Mouse (Mus musculus) CH12.LX (cell line): ENCODE results near the gene Asap3. TPM values are rescaled to one million over a fixed set of nuclear protein-coding genes. Genes with fewer than 3 reads are reported as not detected.

ENCODE experiments used
- DNase-seq: peaks from one replicate; pipeline ENCODE4 v3.0.0-alpha.2; 2013; ENCODE audit errors: extremely low read depth
- H3K27ac ChIP-seq: 2 replicates; pipeline ENCODE4 v1.5.1; 2012; ENCODE audit warnings: low read depth, mild to moderate bottlenecking, control low read depth, moderate library complexity; ENCODE audit not compliant: insufficient read depth
- H3K27me3 ChIP-seq: replicated peaks from 2 replicates; pipeline ENCODE3; 2012; ENCODE audit warnings: inconsistent platforms
- H3K36me3 ChIP-seq, 2 experiments: replicated peaks in 1 of 2; 2 replicates each; pipeline versions ENCODE3 to v1.6.1; 2012; ENCODE audit warnings: inconsistent platforms in 1 of 2, low read length in 1 of 2, mild to moderate bottlenecking in 1 of 2, mixed read lengths in 1 of 2, moderate library complexity in 1 of 2; ENCODE audit not compliant: control insufficient read depth in 1 of 2, insufficient read depth in 1 of 2
- H3K4me1 ChIP-seq, 2 experiments: 2 replicates each; pipeline ENCODE4 v1.6.1; 2012; ENCODE audit warnings: inconsistent platforms in 1 of 2, moderate library complexity in 1 of 2; ENCODE audit not compliant: insufficient read depth in 2 of 2, control insufficient read depth in 1 of 2
- H3K4me2 ChIP-seq: 2 replicates; pipeline ENCODE4 v1.6.1; 2012; ENCODE audit warnings: low read depth, mild to moderate bottlenecking, control low read depth; ENCODE audit not compliant: poor library complexity, insufficient read depth, severe bottlenecking
- H3K4me3 ChIP-seq, 3 experiments: fragments of 150-350 bp in 1 of 3; sonication (generic) in 1 of 3; replicated peaks in 1 of 3; 2 replicates each; pipeline versions ENCODE3 to v1.5.1; 2011 to 2012; ENCODE audit warnings: low read depth in 2 of 3, low read length in 2 of 3, mild to moderate bottlenecking in 2 of 3, moderate library complexity in 2 of 3, control low read depth in 1 of 3, improper control_type of control experiment in 1 of 3, inconsistent platforms in 1 of 3, mixed read lengths in 1 of 3; ENCODE audit not compliant: poor library complexity in 1 of 3
- H3K79me2 ChIP-seq: replicated peaks from 2 replicates; pipeline ENCODE4 v1.6.1; 2012; ENCODE audit warnings: mild to moderate bottlenecking, moderate library complexity; ENCODE audit not compliant: control insufficient read depth, poor library complexity, insufficient read depth, severe bottlenecking; ENCODE audit errors: extremely low read depth
- H3K9ac ChIP-seq: 2 replicates; pipeline ENCODE4 v1.6.1; 2012; ENCODE audit warnings: low read depth, mild to moderate bottlenecking, control low read depth, moderate library complexity; ENCODE audit not compliant: insufficient read depth
- H3K9me3 ChIP-seq: replicated peaks from 2 replicates; pipeline ENCODE3; 2012; ENCODE audit warnings: low read length, inconsistent platforms, mixed read lengths
- BHLHE40 ChIP-seq: IDR thresholded peaks from 2 replicates; pipeline ENCODE4 v1.6.1; 2011; ENCODE audit warnings: mild to moderate bottlenecking, low read depth, low read length, improper control_type of control experiment
- CHD1 ChIP-seq: IDR thresholded peaks from 2 replicates; pipeline ENCODE4 v1.6.1; 2012; ENCODE audit warnings: low read depth, low read length, improper control_type of control experiment, inconsistent platforms
- CHD2 ChIP-seq: IDR thresholded peaks from 2 replicates; pipeline ENCODE4 v1.6.1; 2011; ENCODE audit warnings: low read length, improper control_type of control experiment
- E2F4 ChIP-seq: IDR thresholded peaks from 2 replicates; pipeline ENCODE4 v1.6.1; 2011; ENCODE audit warnings: low read depth, low read length, improper control_type of control experiment; ENCODE audit not compliant: insufficient replicate concordance
- ELF1 ChIP-seq: IDR thresholded peaks from 2 replicates; pipeline ENCODE4 v1.6.1; 2014; ENCODE audit warnings: low read depth, mild to moderate bottlenecking, inconsistent platforms, low read length, improper control_type of control experiment
- EP300 ChIP-seq: IDR thresholded peaks from 2 replicates; pipeline ENCODE4 v1.6.1; 2011; ENCODE audit warnings: low read length, improper control_type of control experiment
- ETS1 ChIP-seq: conservative IDR thresholded peaks from 2 replicates; pipeline ENCODE4 v1.6.1; 2012; ENCODE audit warnings: low read depth, mild to moderate bottlenecking, inconsistent platforms, low read length, improper control_type of control experiment, moderate library complexity
- GABPA ChIP-seq: IDR thresholded peaks from 2 replicates; pipeline ENCODE4 v1.6.1; 2012; ENCODE audit warnings: low read depth, low read length, improper control_type of control experiment, inconsistent platforms; ENCODE audit not compliant: insufficient replicate concordance
- IRF4 ChIP-seq: IDR thresholded peaks from 2 replicates; pipeline ENCODE4 v1.6.1; 2014; ENCODE audit warnings: low read depth, mild to moderate bottlenecking, inconsistent platforms, low read length, improper control_type of control experiment
- JUN ChIP-seq: IDR thresholded peaks from 2 replicates; pipeline ENCODE4 v1.6.1; 2011; ENCODE audit warnings: low read depth, mild to moderate bottlenecking, low read length, improper control_type of control experiment, moderate library complexity; ENCODE audit not compliant: insufficient read depth
- KAT2A ChIP-seq: IDR thresholded peaks from 2 replicates; pipeline ENCODE4 v1.6.1; 2012; ENCODE audit warnings: low read length, improper control_type of control experiment, inconsistent platforms; ENCODE audit not compliant: insufficient replicate concordance
- MAFK ChIP-seq: IDR thresholded peaks from 2 replicates; pipeline ENCODE4 v1.6.1; 2011; ENCODE audit warnings: low read length, improper control_type of control experiment; ENCODE audit not compliant: insufficient replicate concordance
- MAX ChIP-seq: IDR thresholded peaks from 2 replicates; pipeline ENCODE4 v1.6.1; 2011; ENCODE audit warnings: low read length, improper control_type of control experiment
- MAZ ChIP-seq: IDR thresholded peaks from 2 replicates; pipeline ENCODE4 v1.6.1; 2012; ENCODE audit warnings: low read depth, mild to moderate bottlenecking, inconsistent platforms, low read length, improper control_type of control experiment, moderate library complexity
- MEF2A ChIP-seq: IDR thresholded peaks from 2 replicates; pipeline ENCODE4 v1.6.1; 2014; ENCODE audit warnings: low read depth, mild to moderate bottlenecking, inconsistent platforms, low read length, improper control_type of control experiment, borderline replicate concordance
- MXI1 ChIP-seq: IDR thresholded peaks from 2 replicates; pipeline ENCODE4 v1.6.1; 2011; ENCODE audit warnings: mild to moderate bottlenecking, low read depth, low read length, improper control_type of control experiment
- MYC ChIP-seq: IDR thresholded peaks from 2 replicates; pipeline ENCODE4 v1.6.1; 2011; ENCODE audit warnings: low read depth, mild to moderate bottlenecking, improper control_type of control experiment, low read length
- NELFE ChIP-seq: IDR thresholded peaks from 2 replicates; pipeline ENCODE4 v1.6.1; 2011; ENCODE audit warnings: low read depth, low read length, improper control_type of control experiment
- POLR2A ChIP-seq: IDR thresholded peaks from 2 replicates; pipeline ENCODE4 v1.6.1; 2011; ENCODE audit warnings: low read depth, mild to moderate bottlenecking, improper control_type of control experiment, low read length
- POLR2AphosphoS2 ChIP-seq: IDR thresholded peaks from 2 replicates; pipeline ENCODE4 v1.6.1; 2011; ENCODE audit warnings: low read depth, low read length, improper control_type of control experiment
- TBP ChIP-seq: conservative IDR thresholded peaks from 2 replicates; pipeline ENCODE4 v1.6.1; 2011; ENCODE audit warnings: low read depth, low read length, improper control_type of control experiment
- TCF12 ChIP-seq: IDR thresholded peaks from 2 replicates; pipeline ENCODE4 v1.6.1; 2014; ENCODE audit warnings: low read depth, mild to moderate bottlenecking, inconsistent platforms, low read length, improper control_type of control experiment
- UBTF ChIP-seq: IDR thresholded peaks from 2 replicates; pipeline ENCODE4 v1.6.1; 2012; ENCODE audit warnings: low read depth, mild to moderate bottlenecking, inconsistent platforms, low read length, improper control_type of control experiment, moderate library complexity
- USF1 ChIP-seq: IDR thresholded peaks from 2 replicates; pipeline ENCODE4 v1.6.1; 2014; ENCODE audit warnings: low read depth, mild to moderate bottlenecking, inconsistent platforms, low read length, improper control_type of control experiment
- USF2 ChIP-seq: conservative IDR thresholded peaks from 2 replicates; pipeline ENCODE4 v1.6.1; 2011; ENCODE audit warnings: low read depth, low read length, improper control_type of control experiment
- ZC3H11A ChIP-seq: IDR thresholded peaks from 2 replicates; pipeline ENCODE4 v1.6.1; 2012; ENCODE audit warnings: low read depth, mild to moderate bottlenecking, inconsistent platforms, low read length, improper control_type of control experiment
- ZKSCAN1 ChIP-seq: IDR thresholded peaks from 2 replicates; pipeline ENCODE4 v1.6.1; 2012; ENCODE audit warnings: low read depth, inconsistent platforms, low read length, improper control_type of control experiment, borderline replicate concordance
- ZMIZ1 ChIP-seq: IDR thresholded peaks from 2 replicates; pipeline ENCODE4 v1.6.1; 2012; ENCODE audit warnings: low read depth, mild to moderate bottlenecking, inconsistent platforms, low read length, improper control_type of control experiment
- dilution Hi-C: fragments of 300-500 bp; cut with MboI; formaldehyde crosslinking; loops from 2 replicates; pipeline ENCODE4 v1.14.3; 2020; ENCODE audit warnings: low sequenced_read_pairs; ENCODE audit not compliant: extremely low pct_unique_long_range_greater_than_20kb, extremely low pct_ligation_motif_present
- in situ Hi-C: fragments of 300-500 bp; cut with MboI; formaldehyde crosslinking; loops from 3 replicates; pipeline ENCODE4 v1.14.3; 2019; ENCODE audit warnings: low sequenced_read_pairs, low pct_ligation_motif_present, low pct_unique_long_range_greater_than_20kb, mixed read lengths
- polyA plus RNA-seq: library from polyadenylated mRNA; unstranded; fragments of >175 nt; gene quantifications from 2 replicates; pipeline ENCODE4 v1.2.1, GENCODE M21; 2012; ENCODE audit warnings: low read depth; ENCODE audit not compliant: insufficient read length
- total RNA-seq, 2 experiments: library from RNA; depleted of rRNA; stranded (reverse); fragments of 300-350 nt in 1 of 2; fragments of >200 nt in 1 of 2; gene quantifications; 2 replicates each; pipeline ENCODE4 v1.2.3; 2012 to 2014

Gene Asap3
- total and polyA plus RNA-seq, 3 experiments, result 0.07 to 0.08 TPM; not detected in 1

DNA sequence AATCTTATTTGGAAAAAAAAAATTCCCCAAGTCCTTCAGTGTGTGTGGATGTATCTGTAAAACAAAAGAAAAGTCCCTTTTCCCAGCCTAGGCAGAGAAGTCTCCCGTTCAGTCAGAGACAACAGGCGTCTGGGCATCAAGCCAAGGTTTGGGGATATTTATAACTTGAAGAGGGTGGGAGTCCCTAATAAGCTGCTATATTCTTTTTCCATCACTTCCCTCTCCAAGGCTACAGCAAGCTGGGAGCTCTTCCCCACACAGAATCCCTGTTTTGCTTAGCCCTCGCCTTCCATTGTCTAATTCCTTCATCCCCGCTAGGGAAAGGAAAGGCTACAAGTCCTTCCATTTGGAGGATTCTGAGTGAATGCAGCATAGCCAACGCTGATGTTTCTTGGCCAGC, 78.3 kb downstream of the Asap3 start, which contains the start of gene Zfp46:
Gene Zfp46, plus strand, starts transcription at position 229 of the 400 bp plus-strand sequence.
- dilution Hi-C loops (no loop called here), in situ Hi-C loops (no loop called here)
- DNase-seq, result no peak
- peak within 1 kb of the TSS; percentile 49 to 88 (median 85) for H3K4me3 ChIP-seq
- H3K9ac ChIP-seq, result peak within 1 kb of the TSS; percentile 89
- H3K36me3 ChIP-seq, result peaks cover 7 to 20% of the 10 kb centered on the region in 2 experiments
- TF ChIP-seq ELF1 (no peak), EP300 (no peak), POLR2AphosphoS2 (no peak), MYC (no peak), CHD2 (no peak), ZKSCAN1 (no peak), POLR2A (no peak), BHLHE40 (no peak), USF2 (no peak), MAZ (no peak), USF1 (no peak), NELFE (no peak), ZC3H11A (no peak), UBTF (no peak), JUN (no peak), MAFK (no peak), ZMIZ1 (no peak), TCF12 (no peak), MAX (no peak)
- H3K79me2 ChIP-seq, result no peaks in the 10 kb centered on the region
- H3K27me3 ChIP-seq, result peaks cover 13% of the 10 kb centered on the region
- H3K27ac ChIP-seq, result no peak within 1 kb of the TSS; the same call in 1 of the 2 replicates
- H3K4me2 ChIP-seq, result peak within 1 kb of the TSS; percentile 86
- H3K9me3 ChIP-seq, result peaks cover 6% of the 10 kb centered on the region
- peaks cover 0 to 18% of the 10 kb centered on the region in 2 experiments; a peak in 2 of 4 replicates for H3K4me1 ChIP-seq

DNA sequence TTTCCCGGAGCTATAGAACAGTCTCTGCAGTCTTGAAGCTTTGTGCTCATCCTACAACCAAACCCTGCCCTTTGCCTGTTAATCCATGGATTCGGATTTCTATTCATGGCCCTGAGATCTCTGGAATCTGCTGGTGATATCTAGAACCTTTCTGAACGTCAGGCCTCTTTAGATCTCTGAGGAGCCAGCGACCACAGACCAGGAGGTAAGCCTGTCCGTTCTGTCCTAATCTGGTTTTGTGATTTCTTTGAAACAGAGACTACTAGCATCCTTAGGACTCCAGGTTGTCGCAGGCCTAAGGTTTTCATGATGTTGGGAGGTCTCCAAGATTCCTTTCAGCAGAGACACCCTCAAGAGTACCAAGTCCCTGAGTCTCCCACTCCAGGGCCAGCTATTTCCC, 78.7 kb downstream of the Asap3 start:
- in situ Hi-C loops (no loop called here), dilution Hi-C loops (no loop called here)
- Histone ChIP-seq H3K36me3 (peaks cover 12 to 24% of the 10 kb centered on the region in 2 experiments), H3K27me3 (peaks cover 13% of the 10 kb centered on the region), H3K9me3 (peaks cover 7% of the 10 kb centered on the region), H3K4me2 (peak overlapping the region; percentile 86), H3K4me1 (peaks cover 0 to 18% of the 10 kb centered on the region in 2 experiments; a peak in 2 of 4 replicates), H3K4me3 (peak overlapping the region; percentile 19 to 85 (median 49)), H3K79me2 (no peaks in the 10 kb centered on the region), H3K9ac (peak overlapping the region; percentile 89), H3K27ac (no peak overlapping the region)
- DNase-seq, result no peak
- TF ChIP-seq GABPA (no peak), CHD2 (no peak), ZC3H11A (no peak), E2F4 (no peak), ETS1 (no peak), MEF2A (no peak), CHD1 (no peak), IRF4 (no peak), MXI1 (no peak), KAT2A (no peak), TBP (no peak)
